Mouse (Mus musculus) Patski (cell line): Measurements from ENCODE around the gene Sptbn1. TPM values are rescaled to one million over a fixed set of nuclear protein-coding genes. Genes with fewer than 3 reads are reported as not detected.
A peak's percentile ranks its signal among the peaks of the same experiment; 100 is the strongest.

Experiments
- ATAC-seq: fragments of 100-300 bp; one replicate; pipeline ENCODE4 v1.8.0; 2021
- CTCF ChIA-PET: fragments of 350-600 bp; sonication (Branson Sonifier 250); formaldehyde crosslinking; loops from one replicate; lab custom pipeline; 2022; ENCODE audit warnings: inconsistent platforms; lab: Charles Lee
- POLR2A ChIA-PET: fragments of 350-600 bp; sonication (Branson Sonifier 250); formaldehyde crosslinking; loops from one replicate; lab custom pipeline; 2022; ENCODE audit warnings: antibody characterized with exemption, inconsistent platforms; lab: Charles Lee
- DNase-seq: peaks from one replicate; pipeline ENCODE4 v3.0.0-alpha.2; 2011; ENCODE audit warnings: low read depth, low spot score
- H3K27me3 ChIP-seq: fragments of 371-371 bp; one replicate; pipeline ENCODE4 v1.5.1; 2021
- CTCF ChIP-seq: fragments of 100-300 bp; IDR thresholded peaks from one replicate; pipeline ENCODE4 v1.5.1; 2021
- in situ Hi-C: fragments of 300-500 bp; cut with MboI; formaldehyde crosslinking; loops from 3 replicates; pipeline ENCODE4 v1.11.1; 2018; ENCODE audit warnings: low pct_unique_long_range_greater_than_20kb, mixed read lengths
- polyA plus RNA-seq: library from polyadenylated mRNA; unstranded; gene quantifications from one replicate; pipeline ENCODE4 v1.2.3, GENCODE M21; 2021

The Sptbn1 gene
- polyA plus RNA-seq, 1 experiment from 2014 or later, result 151 TPM

DNA sequence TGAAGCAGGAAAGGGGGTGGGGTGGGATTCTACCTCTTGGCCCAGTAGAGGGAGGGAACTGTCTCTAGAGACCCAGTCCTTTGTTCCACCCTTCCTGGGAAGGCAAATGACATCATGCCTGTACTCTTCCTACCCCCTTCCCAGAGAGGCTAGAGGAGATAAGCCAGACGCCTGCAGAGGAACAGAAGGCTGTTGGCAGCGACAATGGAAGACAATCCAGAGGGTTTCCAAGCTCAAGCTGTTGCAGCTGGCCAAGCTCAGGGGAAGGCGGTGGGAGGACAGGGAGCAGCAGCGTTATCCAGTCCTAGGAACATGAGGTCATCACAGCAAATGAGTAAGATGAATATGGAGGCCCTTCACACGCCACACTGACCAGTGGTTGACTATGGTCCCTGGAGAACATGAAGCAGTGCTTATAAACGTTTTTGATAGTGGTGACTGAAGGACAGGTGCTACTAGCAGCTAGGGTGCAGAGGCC, 106.8 kb downstream of the Sptbn1 start:
- ATAC-seq (peak; percentile 22), DNase-seq (no peak)
- ChIA-PET CTCF (interaction anchor here (0.7 to 1.5 kb wide), 3 partner anchors 10 to 35 kb away, joined by 3 to 4 read pairs (median 3); no protein-coding TSS in a partner anchor), POLR2A (no interaction called here)
- in situ Hi-C loops, result no loop called here
- TF ChIP-seq CTCF, result no peak
- no peaks in the 10 kb centered on the region for H3K27me3 ChIP-seq

DNA sequence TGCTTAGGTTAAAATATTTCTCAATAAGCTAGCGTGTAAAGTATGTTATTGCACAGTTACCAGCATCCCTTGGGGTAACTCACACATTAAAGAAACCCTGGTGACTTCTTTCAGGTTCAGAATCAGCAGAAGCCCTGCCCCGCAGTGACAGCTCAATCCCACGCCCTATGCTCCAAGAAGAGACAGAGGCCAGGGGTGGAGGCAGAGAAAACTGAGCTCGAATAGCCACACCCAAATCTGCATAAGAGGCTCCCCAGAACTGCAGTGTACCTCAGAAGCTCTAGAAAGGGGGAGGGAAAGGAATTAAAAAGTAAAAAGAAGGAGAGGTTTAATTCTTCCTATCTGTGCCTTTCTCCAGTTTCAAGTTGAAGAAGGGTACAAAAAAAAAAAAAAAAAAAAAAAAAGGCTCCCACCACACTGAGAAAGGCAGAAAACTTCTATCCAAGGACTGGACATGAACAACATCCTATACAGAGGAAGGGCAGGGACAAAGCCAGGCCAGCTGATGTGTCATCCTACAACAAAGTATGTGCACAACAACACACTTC, 107.3 kb downstream of the Sptbn1 start:
- DNase-seq, result no peak
- in situ Hi-C loops, result no loop called here
- TF ChIP-seq CTCF, result no peak
- ChIA-PET POLR2A (interaction anchor here (0.7 kb wide), 1 partner anchor 102 kb away, joined by 3 read pairs; no protein-coding TSS in a partner anchor), CTCF (interaction anchor here (1.1 kb wide), 1 partner anchor 18 kb away, joined by 3 read pairs; no protein-coding TSS in a partner anchor)
- H3K27me3 ChIP-seq, result no peaks in the 10 kb centered on the region
- ATAC-seq, result peak; percentile 14

GRCm38 (mm10) chr11:30159545-30160255, 108.3 kb downstream of the Sptbn1 start:
- H3K27me3 ChIP-seq, result no peaks in the 10 kb centered on the region
- in situ Hi-C loops, result no loop called here
- CTCF ChIA-PET, result interaction anchor here (1.4 to 1.8 kb wide), 2 partner anchors 8 to 9 kb away, joined by 4 to 6 read pairs; no protein-coding TSS in a partner anchor
- TF ChIP-seq CTCF, result no peak
- DNase-seq (no peak), ATAC-seq (no peak)
- POLR2A ChIA-PET, result no interaction called here

GRCm38 (mm10) chr11:30158028-30158700, 109.8 kb downstream of the Sptbn1 start:
- DNase-seq, result no peak
- CTCF ChIA-PET, result interaction anchor here (1.8 kb wide), 1 partner anchor 10 kb away, joined by 6 read pairs; no protein-coding TSS in a partner anchor
- H3K27me3 ChIP-seq, result no peaks in the 10 kb centered on the region
- no peak for TF ChIP-seq CTCF
- peak; percentile 37 for ATAC-seq
- POLR2A ChIA-PET, result no interaction called here
- in situ Hi-C loops, result no loop called here

- CTCF ChIA-PET, result interaction anchor here (1.6 kb wide), 1 partner anchor 15 kb away, joined by 5 read pairs; no protein-coding TSS in a partner anchor
- DNase-seq, result no peak
- in situ Hi-C loops, result no loop called here
- TF ChIP-seq CTCF, result no peak
- H3K27me3 ChIP-seq, result no peaks in the 10 kb centered on the region
- ATAC-seq, result no peak
- POLR2A ChIA-PET, result no interaction called here
Observed at GRCm38 (mm10) chr11:30155887-30156286, 112.1 kb downstream of the Sptbn1 start.

DNA sequence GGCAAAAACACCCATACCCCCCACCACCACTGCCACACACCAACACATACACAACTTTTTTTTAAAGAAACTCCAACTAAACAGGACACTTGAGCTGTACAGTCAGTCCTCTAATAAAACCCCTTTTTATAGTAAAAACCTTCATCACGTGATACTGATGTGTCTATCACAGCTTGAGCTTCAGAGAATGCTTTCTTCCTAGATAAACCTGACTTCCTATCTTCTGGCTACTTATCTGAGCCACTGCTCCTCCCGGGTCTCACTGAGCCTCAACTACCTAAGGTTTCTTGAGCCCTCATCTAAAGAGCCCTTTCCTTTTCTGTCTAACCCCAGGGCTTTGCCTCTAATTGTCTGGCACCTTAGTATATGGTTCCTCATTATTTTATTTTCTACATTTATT, 113.0 kb downstream of the Sptbn1 start:
- ATAC-seq, result no peak
- POLR2A ChIA-PET, result no interaction called here

GRCm38 (mm10) chr11:30148888-30149287, 119.1 kb downstream of the Sptbn1 start:
- CTCF ChIA-PET, result interaction anchor here (1.2 kb wide), 1 partner anchor 47 kb away, joined by 6 read pairs; no protein-coding TSS in a partner anchor
- POLR2A ChIA-PET, result no interaction called here
- in situ Hi-C loops, result no loop called here
- H3K27me3 ChIP-seq, result no peaks in the 10 kb centered on the region
- TF ChIP-seq CTCF, result no peak
- ATAC-seq, result no peak
- DNase-seq, result no peak

More for the DNA sequence above, 113.0 kb downstream of the Sptbn1 start:
- H3K27me3 ChIP-seq, result no peaks in the 10 kb centered on the region
- no peak for DNase-seq
- CTCF ChIA-PET, result interaction anchor here (1.2 kb wide), 1 partner anchor 52 kb away, joined by 3 read pairs; no protein-coding TSS in a partner anchor
- in situ Hi-C loops, result no loop called here
- TF ChIP-seq CTCF, result no peak

DNA sequence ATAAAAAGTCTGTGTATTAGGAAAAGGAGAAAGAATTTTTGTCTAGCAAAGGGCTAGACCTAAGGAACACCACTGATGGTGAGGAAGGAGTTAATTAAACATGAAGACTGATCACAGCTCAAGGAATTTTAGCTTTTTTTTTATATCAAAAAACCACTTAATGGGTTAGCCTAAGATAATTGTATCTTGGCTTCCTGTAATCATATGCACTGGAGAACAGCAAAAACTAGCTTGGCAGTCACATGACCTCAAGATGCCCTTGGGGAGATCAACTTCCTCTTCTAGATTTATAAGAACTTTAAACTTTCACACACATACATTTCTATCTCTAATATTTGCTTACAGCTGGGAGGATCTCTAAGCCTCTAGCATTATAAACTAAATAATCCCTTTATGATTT, 119.6 kb downstream of the Sptbn1 start:
- ATAC-seq (no peak), DNase-seq (no peak)
- CTCF ChIA-PET, result interaction anchor here (1.2 kb wide), 1 partner anchor 48 kb away, joined by 6 read pairs; no protein-coding TSS in a partner anchor
- H3K27me3 ChIP-seq, result no peaks in the 10 kb centered on the region
- in situ Hi-C loops, result no loop called here
- POLR2A ChIA-PET, result no interaction called here
- TF ChIP-seq CTCF, result no peak

- H3K27me3 ChIP-seq, result no peaks in the 10 kb centered on the region
- no peak for DNase-seq
- POLR2A ChIA-PET, result no interaction called here
- CTCF ChIA-PET, result interaction anchor here (1.2 kb wide), 1 partner anchor 48 kb away, joined by 6 read pairs; no protein-coding TSS in a partner anchor
- no peak for ATAC-seq
- TF ChIP-seq CTCF, result peak; percentile 14
- in situ Hi-C loops, result no loop called here
Observed at GRCm38 (mm10) chr11:30147882-30148281, 120.1 kb downstream of the Sptbn1 start.

DNA sequence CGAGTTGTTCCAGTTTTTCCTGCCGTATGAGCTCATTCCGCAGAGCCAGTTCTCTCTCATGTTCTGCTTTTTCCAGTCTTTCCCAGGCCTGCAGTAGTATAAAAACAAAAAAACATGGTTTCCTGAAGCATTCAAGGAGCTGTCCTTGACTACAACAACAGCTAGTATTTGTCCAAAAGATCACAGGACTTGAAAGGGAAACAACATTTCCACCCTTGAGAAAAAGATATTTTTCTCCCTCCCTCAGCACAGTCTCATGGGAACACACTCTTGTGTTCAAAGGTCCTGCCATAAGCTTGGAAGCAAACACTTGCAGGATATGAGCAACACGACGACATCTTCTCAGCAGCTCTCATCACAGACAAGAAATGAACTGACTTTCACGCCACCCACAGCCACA, 124.9 kb downstream of the Sptbn1 start:
- no peak for ATAC-seq
- no peak for DNase-seq
- in situ Hi-C loops, result no loop called here
- POLR2A ChIA-PET, result no interaction called here
- TF ChIP-seq CTCF, result no peak
- no peaks in the 10 kb centered on the region for H3K27me3 ChIP-seq
- CTCF ChIA-PET, result interaction anchor here (0.7 to 1.4 kb wide), 3 partner anchors 8 to 79 kb away, joined by 3 to 6 read pairs (median 3); no protein-coding TSS in a partner anchor
